ENCODE assay signal across 15 mouse cellular contexts in genomic region chr19:7091448-7092050, GRCm38 (mm10). TPM values are rescaled to one million over a fixed set of nuclear protein-coding genes. Genes with fewer than 3 reads are reported as not detected.
DNase-seq lines count a peak whose midpoint lies in the region; ATAC-seq lines count a peak whose summit lies in the region.
"Had no signal": no experiment of that assay in that cellular context is flagged by ENCODE, and none has a peak within 500 bp of the region (broad histone marks: within the 10 kb centered on the region; RNA-seq: fewer than 3 reads in every experiment).

No protein-coding gene starts in this region.

- H3K9me3 ChIP-seq in kidney, embryonic 16.5 days (ENCODE audit: low read length), result no peaks in the 10 kb centered on the region
- H3K9me3 ChIP-seq in embryonic facial prominence, embryonic 10.5 days, result no peaks in the 10 kb centered on the region
- H3K9me3 ChIP-seq in hindbrain, embryonic 10.5 days, result no peaks in the 10 kb centered on the region
- no peaks in the 10 kb centered on the region for H3K9me3 ChIP-seq in midbrain, embryonic 13.5 days
- H3K9me3 ChIP-seq: liver, embryonic 15.5 days; stomach, embryonic 15.5 days had no signal

- H3K36me3 ChIP-seq in kidney, embryonic 16.5 days (ENCODE audit: insufficient read depth, low read length), result no peaks in the 10 kb centered on the region
- H3K36me3 ChIP-seq in embryonic facial prominence, embryonic 10.5 days (replicated peaks), result no peaks in the 10 kb centered on the region
- peaks cover 12% of the 10 kb centered on the region; the same call in 1 of the 2 replicates for H3K36me3 ChIP-seq in hindbrain, embryonic 10.5 days
- peaks cover 10% of the 10 kb centered on the region; the same call in 1 of the 2 replicates for H3K36me3 ChIP-seq in midbrain, embryonic 13.5 days
- H3K36me3 ChIP-seq: liver, embryonic 15.5 days; stomach, embryonic 15.5 days had no signal

- H3K4me3 ChIP-seq in kidney, embryonic 16.5 days (ENCODE audit: low read length), result no peak overlapping the region
- no peak overlapping the region for H3K4me3 ChIP-seq in embryonic facial prominence, embryonic 10.5 days
- H3K4me3 ChIP-seq in hindbrain, embryonic 10.5 days, result no peak overlapping the region
- H3K4me3 ChIP-seq in midbrain, embryonic 13.5 days (replicated peaks), result no peak overlapping the region
- H3K4me3 ChIP-seq: erythroblast, embryonic 14.5 days; liver, embryonic 15.5 days; stomach, embryonic 15.5 days had no signal

- ATAC-seq in kidney, embryonic 16.5 days (ENCODE audit: low FRiP score, low TSS enrichment), result 0 out of 2 replicates have a peak, but pooled peaks have one; percentile 44
- ATAC-seq in midbrain, embryonic 13.5 days, result peak; percentile 37; the same call in 1 of the 2 replicates
- ATAC-seq: CD4-positive, CD25-positive, alpha-beta regulatory T cell, adult 4 months had no signal

- WGBS in kidney, embryonic 16.5 days, result 73% methylated on average over 10 of the region's 10 CpGs
- WGBS in embryonic facial prominence, embryonic 10.5 days, result 57% methylated on average over 10 of the region's 10 CpGs
- 57% methylated on average over 10 of the region's 10 CpGs for WGBS in hindbrain, embryonic 10.5 days
- 26% methylated on average over 10 of the region's 10 CpGs for WGBS in midbrain, embryonic 13.5 days

- no peak overlapping the region for H3K27ac ChIP-seq in kidney, embryonic 16.5 days (ENCODE audit: low read length)
- H3K27ac ChIP-seq in embryonic facial prominence, embryonic 10.5 days (replicated peaks), result peak overlapping the region; percentile 59; the same call in 1 of the 2 replicates
- peak overlapping the region; percentile 80 for H3K27ac ChIP-seq in hindbrain, embryonic 10.5 days
- H3K27ac ChIP-seq in midbrain, embryonic 13.5 days, result peak overlapping the region; percentile 79
- H3K27ac ChIP-seq: liver, embryonic 15.5 days; stomach, embryonic 15.5 days had no signal

- no peak for DNase-seq in kidney, postnatal 36 days
- no peak for DNase-seq in embryonic facial prominence, embryonic 10.5 days (ENCODE audit: low spot score)
- DNase-seq in hindbrain, embryonic 10.5 days (ENCODE audit: low spot score), result no peak
- DNase-seq in right cerebral cortex, adult 2 months (ENCODE audit: low spot score in 2 of 2), result no peak
- no peak for DNase-seq in frontal cortex, postnatal 10 days (ENCODE audit: low spot score in 2 of 2)
- no peak for DNase-seq in thymus, postnatal 25 days
- DNase-seq: cerebellum, postnatal 10 days; kidney, adult 2 months; layer of hippocampus, postnatal 36 days had no signal

- H3K4me2 ChIP-seq in kidney, embryonic 16.5 days (replicated peaks; ENCODE audit: low read depth, low read length), result no peak overlapping the region
- H3K4me2 ChIP-seq in midbrain, embryonic 13.5 days (replicated peaks), result no peak overlapping the region
- H3K4me2 ChIP-seq: liver, embryonic 15.5 days; stomach, embryonic 15.5 days had no signal

- no peak overlapping the region for H3K9ac ChIP-seq in kidney, embryonic 16.5 days (replicated peaks; ENCODE audit: low read length)
- H3K9ac ChIP-seq in midbrain, embryonic 13.5 days (replicated peaks), result peak overlapping the region; percentile 40; the same call in 1 of the 2 replicates
- H3K9ac ChIP-seq: liver, embryonic 15.5 days; stomach, embryonic 15.5 days had no signal

- H3K4me1 ChIP-seq in kidney, embryonic 16.5 days (ENCODE audit: insufficient read depth, low read length), result peaks cover 19% of the 10 kb centered on the region
- H3K4me1 ChIP-seq in embryonic facial prominence, embryonic 10.5 days, result peaks cover 71% of the 10 kb centered on the region
- H3K4me1 ChIP-seq in hindbrain, embryonic 10.5 days (replicated peaks), result peaks cover 91% of the 10 kb centered on the region
- peaks cover 77% of the 10 kb centered on the region for H3K4me1 ChIP-seq in midbrain, embryonic 13.5 days (replicated peaks)
- H3K4me1 ChIP-seq: liver, embryonic 15.5 days had no signal

- peaks cover 8% of the 10 kb centered on the region; the same call in 1 of the 2 replicates for H3K27me3 ChIP-seq in kidney, embryonic 16.5 days (ENCODE audit: insufficient read depth, low read length)
- H3K27me3 ChIP-seq in embryonic facial prominence, embryonic 10.5 days (replicated peaks; ENCODE audit: low read depth, poor library complexity, severe bottlenecking), result peaks cover 89% of the 10 kb centered on the region
- H3K27me3 ChIP-seq in hindbrain, embryonic 10.5 days (ENCODE audit: insufficient read depth, poor library complexity, severe bottlenecking), result peaks cover 48% of the 10 kb centered on the region
- peaks cover 36% of the 10 kb centered on the region for H3K27me3 ChIP-seq in midbrain, embryonic 13.5 days

RNA-seq across cellular contexts. Expression of gene Flrt1, which starts 14.0 kb away (rescaled TPM):
- polyA plus RNA-seq in kidney, embryonic 16.5 days (2015; fragmentation: Nextera tagmentation; extraction: Ambion mirVana), result 5.4 and 6.8 TPM in 2 replicates
- 2.5 and 2.9 TPM in 2 replicates for polyA plus RNA-seq in embryonic facial prominence, embryonic 10.5 days (2016; fragmentation: Nextera tagmentation; extraction: Ambion mirVana)
- 3.1 and 4.0 TPM in 2 replicates for polyA plus RNA-seq in hindbrain, embryonic 10.5 days (2016; fragmentation: Nextera tagmentation; extraction: Ambion mirVana)
- 8.3 and 9.2 TPM in 2 replicates for polyA plus RNA-seq in midbrain, embryonic 13.5 days (2015; fragmentation: Nextera tagmentation; extraction: Ambion mirVana)
- polyA plus RNA-seq: erythroblast, embryonic 14.5 days had no signal

RNA-seq across cellular contexts. Expression of gene Macrod1, which starts 34.9 kb away (rescaled TPM):
- polyA plus RNA-seq in kidney, embryonic 16.5 days (2015; fragmentation: Nextera tagmentation; extraction: Ambion mirVana), result 15.6 and 16.4 TPM in 2 replicates
- polyA plus RNA-seq in embryonic facial prominence, embryonic 10.5 days (2016; fragmentation: Nextera tagmentation; extraction: Ambion mirVana), result 5.0 and 5.4 TPM in 2 replicates
- 2.9 and 3.4 TPM in 2 replicates for polyA plus RNA-seq in hindbrain, embryonic 10.5 days (2016; fragmentation: Nextera tagmentation; extraction: Ambion mirVana)
- 2.9 and 3.0 TPM in 2 replicates for polyA plus RNA-seq in midbrain, embryonic 13.5 days (2015; fragmentation: Nextera tagmentation; extraction: Ambion mirVana)

RNA-seq across cellular contexts. Expression of gene Stip1, which starts 51.8 kb away (rescaled TPM):
- polyA plus RNA-seq in kidney, embryonic 16.5 days (2015; fragmentation: Nextera tagmentation; extraction: Ambion mirVana), result 305 and 314 TPM in 2 replicates
- polyA plus RNA-seq in embryonic facial prominence, embryonic 10.5 days (2016; fragmentation: Nextera tagmentation; extraction: Ambion mirVana), result 453 and 489 TPM in 2 replicates
- 372 and 451 TPM in 2 replicates for polyA plus RNA-seq in hindbrain, embryonic 10.5 days (2016; fragmentation: Nextera tagmentation; extraction: Ambion mirVana)
- polyA plus RNA-seq in midbrain, embryonic 13.5 days (2015; fragmentation: Nextera tagmentation; extraction: Ambion mirVana), result 258 and 273 TPM in 2 replicates
